Mouse (Mus musculus) large intestine, adult 2 months (tissue): Measurements from ENCODE around the gene Sprr1a. TPM values are rescaled to one million over a fixed set of nuclear protein-coding genes. Genes with fewer than 3 reads are reported as not detected.
"Not testable (repeated sequence)": the region's sequence is repeated elsewhere in the genome, so short reads cannot be mapped to it uniquely, and the experiment has no call there.

Source experiments
- DNase-seq: peaks from one replicate; pipeline ENCODE4 v3.0.0-alpha.2; 2012; ENCODE audit warnings: low read depth, low spot score
- whole genome bisulfite sequencing: fragments of 180-500 bp; shearing (Covaris S2); methylation state at CpG from one replicate; pipeline ENCODE4 v1.1.7; 2018; 5-methylcytosine and 5-hydroxymethylcytosine counted together
- polyA plus RNA-seq: library from polyadenylated mRNA; depleted of rRNA; stranded (reverse); fragments of >200 nt; gene quantifications from 2 replicates; pipeline ENCODE4 v1.2.3, GENCODE M21; 2012; rRNA removed

Gene Sprr1a
- polyA plus RNA-seq = 8.5 and 16.7 TPM in 2 replicates

DNA sequence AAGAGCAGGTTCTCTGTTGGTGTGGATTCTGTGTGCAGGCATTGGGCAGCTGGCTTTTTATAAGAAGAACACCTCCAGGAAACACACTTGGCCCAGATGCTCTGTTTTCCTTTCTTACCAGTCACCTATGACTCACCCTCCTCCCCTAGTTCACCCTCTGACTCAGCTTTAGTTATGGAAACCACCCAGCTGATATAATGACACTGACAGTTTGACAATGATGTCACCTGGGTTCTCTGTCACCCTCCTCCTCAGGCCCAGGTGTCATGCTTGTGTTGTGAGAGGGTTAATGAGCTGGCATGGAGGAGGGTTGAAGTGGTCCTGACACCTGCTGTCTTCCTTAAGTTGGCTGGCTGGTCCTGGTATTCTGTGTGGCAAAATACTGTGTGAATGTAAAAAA, at the start of gene Sprr1a:
Gene Sprr1a, minus strand, starts transcription at position 33 of the 400 bp plus-strand sequence.
- peak; percentile 44 for DNase-seq

GRCm38 (mm10) chr3:92534411-92534810, 48.7 kb upstream of the Sprr1a start, which contains the start of gene 2310046K23Rik:
2310046K23Rik (minus strand) TSS chr3:92534511.
- DNase-seq = no peak
- WGBS = 77% methylated on average over 3 of the region's 3 CpGs

DNA sequence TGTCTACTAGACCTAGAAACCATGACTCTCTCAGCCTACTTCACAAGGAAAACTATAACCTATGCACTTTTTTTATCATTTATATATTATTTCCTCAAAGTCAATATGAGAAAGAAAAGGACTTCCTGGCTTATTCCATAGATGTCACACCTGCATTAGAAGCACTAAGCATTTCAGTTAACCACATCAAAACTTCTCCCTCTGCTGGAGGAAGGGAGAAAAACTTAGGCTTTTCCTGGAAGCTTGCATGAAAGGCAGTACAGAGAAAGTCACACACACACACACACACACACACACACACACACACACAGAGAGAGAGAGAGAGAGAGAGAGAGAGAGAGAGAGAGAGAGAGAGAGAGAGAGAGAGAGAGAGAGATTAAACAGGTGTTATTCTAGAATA, 26.6 kb upstream of the Sprr1a start:
- peak; percentile 11 for DNase-seq

DNA sequence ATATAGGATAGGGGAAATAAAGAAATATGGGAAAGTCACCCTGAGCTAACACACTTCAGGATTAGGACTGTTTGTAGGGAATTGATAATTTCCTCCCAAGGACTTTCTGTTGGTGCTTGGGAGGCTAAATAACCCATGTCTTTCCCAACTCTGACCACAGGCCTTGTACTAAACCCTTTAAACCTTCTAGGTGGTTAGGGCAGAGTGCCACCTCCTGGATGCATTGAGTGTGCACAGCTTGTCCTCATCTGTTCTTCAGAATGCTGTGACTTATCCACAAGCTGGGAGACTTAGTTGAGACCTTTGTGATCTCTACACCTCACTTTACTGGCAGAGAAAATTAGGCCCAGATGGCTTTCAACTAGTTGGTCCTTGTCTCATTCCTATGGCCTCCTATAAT, 25.1 kb upstream of the Sprr1a start:
- DNase-seq = peak; percentile 24

DNA sequence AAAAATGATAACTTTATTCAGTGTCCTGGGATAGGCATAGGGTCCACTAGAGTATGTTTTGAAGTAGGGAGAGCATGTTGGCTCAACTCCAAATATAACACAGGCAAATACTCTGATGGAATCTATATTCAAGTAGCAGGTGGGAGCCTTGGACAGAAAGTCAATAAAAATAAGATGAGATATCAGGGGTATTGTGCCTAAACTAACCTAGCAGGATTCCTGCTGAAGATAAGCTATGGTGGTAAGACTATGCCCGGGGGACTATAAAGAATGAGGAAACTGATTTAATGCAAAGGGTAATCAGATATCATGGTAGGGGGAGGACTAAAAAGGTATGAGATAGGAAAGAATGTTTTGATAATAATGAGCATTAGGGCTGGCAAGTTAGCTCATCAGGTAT, 22.5 kb upstream of the Sprr1a start:
- WGBS = 57% methylated on average over 1 of the region's 1 CpGs
- DNase-seq = no peak

GRCm38 (mm10) chr3:92503528-92503927, 17.8 kb upstream of the Sprr1a start:
- no peak for DNase-seq

GRCm38 (mm10) chr3:92500393-92500792, 14.7 kb upstream of the Sprr1a start, which contains the start of gene Sprr4:
Sprr4 (minus strand) TSS chr3:92500493.
- DNase-seq = no peak
- 75% methylated on average over 1 of the region's 1 CpGs for WGBS

DNA sequence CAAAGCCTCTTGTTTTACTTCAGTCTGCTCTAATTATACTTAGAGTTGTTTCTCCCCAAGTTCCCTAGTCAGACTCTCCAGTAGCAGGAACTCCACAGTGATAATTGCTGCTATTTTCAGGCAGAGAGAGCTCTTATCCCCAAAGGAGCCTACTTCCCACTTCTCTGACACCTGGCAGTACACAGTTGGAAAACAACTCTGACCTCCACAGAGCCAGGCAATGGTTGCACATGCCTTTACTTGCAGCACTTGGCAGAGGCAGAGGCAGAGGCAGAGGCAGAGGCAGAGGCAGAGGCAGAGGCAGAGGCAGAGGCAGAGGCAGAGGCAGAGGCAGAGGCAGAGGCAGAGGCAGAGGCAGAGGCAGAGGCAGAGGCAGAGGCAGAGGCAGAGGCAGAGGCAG, 4.6 kb upstream of the Sprr1a start:
- not testable (repeated sequence) for DNase-seq

- no peak for DNase-seq
- WGBS = 9% methylated on average over 1 of the region's 1 CpGs
Observed at GRCm38 (mm10) chr3:92486307-92486706, 612 bp upstream of the Sprr1a start.

DNA sequence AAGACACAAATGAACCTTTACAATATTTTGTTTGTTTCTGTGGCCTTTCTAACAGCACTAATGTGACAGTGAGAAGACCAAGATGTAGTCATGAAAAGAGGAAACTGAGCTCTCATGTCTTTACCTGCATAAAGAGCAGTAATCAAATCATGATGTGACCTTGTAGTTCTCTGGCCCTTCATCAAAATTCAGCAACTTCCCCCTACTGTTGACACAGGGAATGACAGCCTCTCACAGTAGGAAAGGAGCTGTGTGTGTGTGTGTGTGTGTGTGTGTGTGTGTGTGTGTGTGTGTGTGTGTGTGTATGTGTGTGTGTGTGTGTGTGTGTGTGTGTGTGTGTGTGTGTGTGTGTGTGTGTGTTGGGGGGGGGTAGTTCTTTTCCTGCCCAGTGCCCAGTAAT, 4.4 kb downstream of the Sprr1a start:
- DNase-seq = not testable (repeated sequence)

- 73% methylated on average over 2 of the region's 2 CpGs for WGBS
Observed at GRCm38 (mm10) chr3:92470111-92470510, 15.6 kb downstream of the Sprr1a start.

GRCm38 (mm10) chr3:92467424-92467823, 18.3 kb downstream of the Sprr1a start:
- DNase-seq = no peak

More at GRCm38 (mm10) chr3:92470111-92470510, 15.6 kb downstream of the Sprr1a start:
- no peak for DNase-seq

GRCm38 (mm10) chr3:92466576-92466975, 19.1 kb downstream of the Sprr1a start:
- no peak for DNase-seq
- WGBS = 68% methylated on average over 1 of the region's 1 CpGs

DNA sequence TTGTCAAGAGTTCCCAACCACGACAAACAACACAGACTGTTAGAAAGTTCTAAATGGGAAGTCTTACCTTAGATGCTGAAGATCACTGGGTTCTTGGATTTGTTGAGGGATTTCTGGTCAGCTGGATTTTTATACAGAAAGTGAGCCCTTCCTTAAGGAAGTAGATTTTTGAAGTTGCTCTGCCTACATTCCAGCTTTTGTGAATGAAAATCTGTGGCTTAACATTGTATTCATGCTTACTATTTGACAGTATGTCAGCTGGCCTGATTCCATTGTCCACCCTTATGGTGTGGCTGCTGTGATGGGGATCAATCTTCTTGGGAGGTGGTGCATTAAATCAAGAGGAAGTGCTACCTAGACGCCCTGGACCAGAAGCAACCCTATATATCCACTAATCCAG, 27.1 kb downstream of the Sprr1a start, which contains the start of gene Sprr3:
Gene Sprr3, minus strand, starts transcription at position 101 of the 400 bp plus-strand sequence.
- WGBS = 51% methylated on average over 2 of the region's 2 CpGs

DNA sequence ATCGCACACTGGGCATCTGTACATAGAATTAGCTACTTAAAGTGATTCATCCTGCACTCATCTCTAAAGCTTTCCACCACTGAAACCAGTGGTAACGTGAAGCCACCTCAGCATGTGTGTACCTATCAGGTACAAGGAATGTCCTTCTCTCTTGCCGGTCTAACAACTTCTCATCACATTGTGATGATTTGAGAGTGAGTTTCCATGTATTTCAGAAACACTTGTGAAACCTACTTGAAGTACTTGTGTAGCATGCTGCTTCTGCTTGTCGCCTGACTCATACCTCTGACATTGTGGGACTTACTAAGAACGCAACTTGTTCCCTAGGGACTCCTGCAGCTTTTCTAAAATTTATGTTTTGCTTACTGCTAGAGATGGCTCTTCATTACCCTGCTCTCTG, 30.5 kb downstream of the Sprr1a start:
- WGBS = 81% methylated on average over 5 of the region's 5 CpGs
- DNase-seq = no peak

More for the DNA sequence above, 27.1 kb downstream of the Sprr1a start, which contains the start of gene Sprr3:
- no peak for DNase-seq

- no peak for DNase-seq
- 69% methylated on average over 3 of the region's 3 CpGs for WGBS
Observed at GRCm38 (mm10) chr3:92440177-92440576, 45.5 kb downstream of the Sprr1a start.

GRCm38 (mm10) chr3:92438689-92439088, 47.0 kb downstream of the Sprr1a start, which contains the start of gene Sprr1b:
Sprr1b (minus strand) TSS chr3:92438789.
- DNase-seq = no peak
- 90% methylated on average over 3 of the region's 3 CpGs for WGBS

Other genes starting within 250 kb of the Sprr1a start
- 210 and 226 TPM in 2 replicates for gene Sprr2a3, start 200.5 kb downstream of the Sprr1a start, polyA plus RNA-seq
- not detected in 2 replicates for gene Sprr2b, start 169.3 kb downstream of the Sprr1a start, polyA plus RNA-seq
- gene Sprr2d, start 146.8 kb downstream of the Sprr1a start, polyA plus RNA-seq = not detected in 2 replicates
- gene Sprr2e, start 133.8 kb downstream of the Sprr1a start, polyA plus RNA-seq = not detected in 2 replicates
- gene Sprr2f, start 120.7 kb downstream of the Sprr1a start, polyA plus RNA-seq = not detected in 2 replicates
- 0.16 TPM in 1 of 2 replicates, not detected in the other for gene Sprr2h, start 100.2 kb downstream of the Sprr1a start, polyA plus RNA-seq
- not detected in 2 replicates for gene Sprr2i, start 77.9 kb downstream of the Sprr1a start, polyA plus RNA-seq
- not detected in 2 replicates for gene Sprr2j-ps, start 67.8 kb downstream of the Sprr1a start, polyA plus RNA-seq
- 7.5 and 8.2 TPM in 2 replicates for gene Gm9774, start 56.5 kb downstream of the Sprr1a start, polyA plus RNA-seq
- gene Sprr2k, start 53.3 kb downstream of the Sprr1a start, polyA plus RNA-seq = not detected in 2 replicates
- gene Sprr1b, start 47.1 kb downstream of the Sprr1a start, polyA plus RNA-seq = not detected in 2 replicates
- gene Sprr3, start 27.2 kb downstream of the Sprr1a start, polyA plus RNA-seq = 0.37 TPM in 1 of 2 replicates, not detected in the other
- not detected in 2 replicates for gene Sprr4, start 14.6 kb upstream of the Sprr1a start, polyA plus RNA-seq
- not detected in 2 replicates for gene 2310046K23Rik, start 48.6 kb upstream of the Sprr1a start, polyA plus RNA-seq
- not detected in 2 replicates for gene Ivl, start 87.8 kb upstream of the Sprr1a start, polyA plus RNA-seq
- 0.69 TPM in 1 of 2 replicates, not detected in the other for gene Smcp, start 103.1 kb upstream of the Sprr1a start, polyA plus RNA-seq
- not detected in 2 replicates for gene 2210017I01Rik, start 121.6 kb upstream of the Sprr1a start, polyA plus RNA-seq
- not detected in 2 replicates for gene Lce6a, start 135.8 kb upstream of the Sprr1a start, polyA plus RNA-seq
- not detected in 2 replicates for gene Lce1a1, start 162.4 kb upstream of the Sprr1a start, polyA plus RNA-seq
- 0.15 TPM in 1 of 2 replicates, not detected in the other for gene Lce1b, start 171.0 kb upstream of the Sprr1a start, polyA plus RNA-seq
- not detected in 2 replicates for gene Lce1a2, start 184.4 kb upstream of the Sprr1a start, polyA plus RNA-seq
- gene Lce1c, start 193.4 kb upstream of the Sprr1a start, polyA plus RNA-seq = not detected in 2 replicates
- gene Lce1d, start 201.3 kb upstream of the Sprr1a start, polyA plus RNA-seq = not detected in 2 replicates
- not detected in 2 replicates for gene Lce1e, start 223.2 kb upstream of the Sprr1a start, polyA plus RNA-seq
- gene Lce1f, start 234.5 kb upstream of the Sprr1a start, polyA plus RNA-seq = not detected in 2 replicates